Mouse (Mus musculus): Measurements from ENCODE around the gene Vgll4.

Gene Vgll4

GRCm38 (mm10) chr6:114819971-114820481, 149.8 kb downstream of the Vgll4 start:
- no peak for DNase-seq (ENCODE audit: extremely low read depth, insufficient read length, low spot score)

DNA sequence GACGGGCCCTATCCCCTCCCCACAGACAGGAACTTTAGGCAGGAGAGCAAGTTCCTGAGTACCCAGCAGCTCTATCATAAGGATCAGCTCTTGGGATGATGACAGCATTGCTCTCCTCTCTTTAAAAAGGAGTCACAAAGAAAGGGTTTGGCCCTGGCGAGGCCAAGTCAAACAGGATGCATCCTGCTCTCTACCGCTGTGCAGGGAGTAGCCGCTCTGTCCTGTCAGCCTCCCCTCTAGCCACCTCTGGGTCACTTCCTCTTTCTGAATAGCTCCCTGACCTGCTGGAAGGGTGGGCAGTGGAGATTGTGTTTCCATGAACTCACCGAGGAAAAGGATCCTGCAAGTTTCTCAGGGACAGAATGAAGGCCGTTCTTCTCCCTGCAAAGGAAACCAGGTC, 151.3 kb downstream of the Vgll4 start:
- DNase-seq (ENCODE audit: extremely low read depth, insufficient read length, low spot score), result no peak

DNA sequence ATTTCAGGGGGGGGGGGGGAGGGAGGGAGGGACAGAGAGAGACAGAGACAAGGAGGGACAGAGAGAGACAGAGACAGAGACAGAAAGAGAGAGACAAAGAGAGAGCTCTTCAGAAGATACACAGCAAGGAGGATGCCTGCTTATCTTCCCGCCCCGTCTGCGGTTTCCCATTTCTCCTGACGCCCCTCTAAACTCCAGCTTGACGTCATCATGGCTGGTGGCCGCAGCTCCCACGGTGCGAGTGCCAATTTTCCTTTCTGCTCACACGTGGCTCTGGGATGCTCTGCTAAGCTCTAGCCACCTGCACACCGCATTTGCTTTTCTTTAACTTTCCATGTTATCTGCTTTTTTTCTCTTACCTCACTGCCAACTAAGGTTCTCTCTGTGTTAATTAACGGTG, 151.8 kb downstream of the Vgll4 start:
- no peak for DNase-seq (ENCODE audit: extremely low read depth, insufficient read length, low spot score)

- DNase-seq (ENCODE audit: extremely low read depth, insufficient read length, low spot score), result no peak
Observed at GRCm38 (mm10) chr6:114814882-114815650, 154.7 kb downstream of the Vgll4 start.

GRCm38 (mm10) chr6:114814199-114814881, 155.5 kb downstream of the Vgll4 start:
- DNase-seq (ENCODE audit: extremely low read depth, insufficient read length, low spot score), result no peak

DNA sequence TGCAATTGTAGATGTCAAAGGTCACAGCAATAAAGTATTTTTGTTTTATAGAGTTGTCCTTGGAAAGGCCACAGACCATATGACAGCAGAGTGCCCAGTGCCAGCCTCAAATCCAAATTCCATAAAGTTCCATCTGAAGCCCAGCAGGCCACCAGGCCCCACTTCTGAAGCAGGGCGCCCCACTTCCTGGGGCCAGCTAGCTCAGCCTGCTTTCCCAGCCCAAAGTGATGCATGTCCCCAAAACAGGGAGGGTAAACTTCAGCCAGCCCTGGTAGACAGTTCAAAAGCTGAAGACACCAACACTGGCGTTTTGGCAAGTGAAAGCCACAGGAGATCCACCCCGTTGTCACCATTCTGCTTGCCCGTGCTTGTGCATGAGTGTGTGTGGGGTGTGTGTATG, 157.0 kb downstream of the Vgll4 start:
- DNase-seq (ENCODE audit: extremely low read depth, insufficient read length, low spot score), result peak; percentile 41

- DNase-seq (ENCODE audit: extremely low read depth, insufficient read length, low spot score), result peak; percentile 48
Observed at GRCm38 (mm10) chr6:114812322-114812721, 157.5 kb downstream of the Vgll4 start.
